Mouse (Mus musculus) forebrain, postnatal 0 days (tissue): ENCODE measurements at regions not wholly inside any gene's neighbourhood (a gene's known extent, or its start where the extent isn't known, plus 50 kb on each side); places are given as distances from the start of the nearest gene placed in this dataset.

Experiments
- ATAC-seq: fragments of 200-750 bp; cut with Nextera tagmentation; 2 replicates; pipeline ENCODE4 v1.8.0; 2017; ENCODE audit warnings: mild to moderate bottlenecking, moderate library complexity
- DNase-seq: peaks from one replicate; pipeline ENCODE4 v3.0.0-alpha.2; 2015
- H3K27ac ChIP-seq: fragments of 300-500 bp; sonication (generic); 2 replicates; pipeline ENCODE4 v1.5.1; 2014; ENCODE audit warnings: low read depth, mild to moderate bottlenecking, antibody characterized with exemption, low read length, moderate library complexity, mixed read lengths
- H3K27me3 ChIP-seq: fragments of 300-500 bp; sonication (generic); 2 replicates; pipeline ENCODE4 v1.6.1; 2014; ENCODE audit warnings: mild to moderate bottlenecking, low read length, mixed read lengths; ENCODE audit not compliant: insufficient read depth
- H3K36me3 ChIP-seq: fragments of 300-500 bp; sonication (generic); 2 replicates; pipeline ENCODE4 v1.6.1; 2014; ENCODE audit warnings: mild to moderate bottlenecking, moderate library complexity; ENCODE audit not compliant: insufficient read depth
- H3K4me1 ChIP-seq: fragments of 300-500 bp; sonication (generic); 2 replicates; pipeline ENCODE4 v1.6.1; 2014; ENCODE audit warnings: antibody characterized with exemption; ENCODE audit not compliant: insufficient read depth
- H3K4me2 ChIP-seq: fragments of 300-500 bp; sonication (generic); 2 replicates; pipeline ENCODE4 v1.6.1; 2014; ENCODE audit warnings: low read depth, mild to moderate bottlenecking, moderate library complexity
- H3K4me3 ChIP-seq: fragments of 300-500 bp; sonication (generic); 2 replicates; pipeline ENCODE4 v1.5.1; 2014; ENCODE audit warnings: low read depth, low read length, mixed read lengths
- H3K9ac ChIP-seq: fragments of 300-500 bp; sonication (generic); 2 replicates; pipeline ENCODE4 v1.6.1; 2014; ENCODE audit warnings: mild to moderate bottlenecking
- H3K9me3 ChIP-seq: fragments of 300-500 bp; sonication (generic); 2 replicates; pipeline ENCODE4 v1.6.1; 2016; ENCODE audit warnings: low read length
- CTCF ChIP-seq: sonication (generic); IDR thresholded peaks from 2 replicates; pipeline ENCODE4 v1.5.1; 2016; ENCODE audit warnings: antibody characterized with exemption, control low read depth, low read depth
- WGBS: fragments of 180-500 bp; shearing (Covaris S2); extraction: QIAGEN DNeasy Blood & Tissue Kit; methylation state at CpG from one replicate; pipeline ENCODE4 v1.1.7; 2014; 5-methylcytosine and 5-hydroxymethylcytosine counted together

DNA sequence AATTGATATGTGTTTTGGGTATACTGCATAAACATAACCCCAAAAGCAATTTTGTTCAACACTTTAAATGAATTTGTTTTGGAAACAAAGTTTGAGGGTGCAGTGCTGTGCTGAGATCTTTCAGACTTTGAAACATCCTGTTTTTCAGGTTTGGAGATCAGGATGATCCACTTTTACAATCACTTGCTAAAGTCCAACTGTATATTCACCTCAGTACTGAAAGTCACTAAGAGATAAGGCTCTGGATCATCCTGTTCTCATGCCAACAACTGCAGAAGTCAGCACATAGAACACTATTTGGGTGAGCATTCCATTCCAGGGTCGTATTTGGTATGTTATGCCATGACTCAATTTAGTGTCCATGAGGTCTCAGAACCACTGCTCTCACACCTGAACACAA lies 72.0 kb upstream of the Unc5c start:
- Histone ChIP-seq H3K4me1 (no peaks in the 10 kb centered on the region), H3K36me3 (no peaks in the 10 kb centered on the region), H3K9me3 (no peaks in the 10 kb centered on the region), H3K4me3 (no peak overlapping the region), H3K27me3 (no peaks in the 10 kb centered on the region), H3K27ac (no peak overlapping the region), H3K4me2 (no peak overlapping the region), H3K9ac (no peak overlapping the region)
- 82% methylated on average over 1 of the region's 1 CpGs for WGBS
- no peak for TF ChIP-seq CTCF
- DNase-seq (no peak), ATAC-seq (no peak)

DNA sequence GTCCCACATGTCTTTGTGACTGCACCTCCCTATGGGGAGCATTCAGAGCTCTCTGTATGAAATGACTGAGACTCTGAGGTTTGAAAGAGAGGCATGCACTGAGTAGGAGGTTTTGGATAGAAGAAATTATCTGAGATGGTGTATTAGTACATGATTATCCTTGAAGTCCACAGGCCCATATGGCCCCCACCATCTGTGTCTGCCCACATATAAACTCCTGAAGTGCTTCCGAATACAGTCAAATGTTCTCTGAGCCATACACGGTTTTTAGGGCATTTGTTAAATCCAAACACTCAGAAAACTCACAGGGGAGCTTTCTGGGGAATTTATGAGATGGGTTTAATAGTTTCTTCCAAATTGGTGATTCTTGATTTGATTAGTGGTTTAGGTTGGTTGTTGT lies 66.8 kb upstream of the Unc5c start:
- DNase-seq = no peak
- H3K36me3 ChIP-seq = no peaks in the 10 kb centered on the region

More for the DNA sequence above, 66.8 kb upstream of the Unc5c start:
- no peak for TF ChIP-seq CTCF
- H3K27ac ChIP-seq = no peak overlapping the region
- H3K4me1 ChIP-seq = no peaks in the 10 kb centered on the region
- H3K4me3 ChIP-seq = no peak overlapping the region
- ATAC-seq = no peak
- 82% methylated on average over 2 of the region's 2 CpGs for WGBS
- no peak overlapping the region for H3K9ac ChIP-seq
- H3K27me3 ChIP-seq = no peaks in the 10 kb centered on the region
- no peak overlapping the region for H3K4me2 ChIP-seq
- H3K9me3 ChIP-seq = no peaks in the 10 kb centered on the region
